Mouse (Mus musculus): Measurements from ENCODE around the gene Rgma. TPM values are rescaled to one million over a fixed set of nuclear protein-coding genes. Genes with fewer than 3 reads are reported as not detected.
A peak's percentile ranks its signal among the peaks of the same experiment; 100 is the strongest.

The Rgma gene
- polyA plus RNA-seq (2015; fragmentation: Nextera tagmentation; extraction: Ambion mirVana) = 40.0 and 41.1 TPM in 2 replicates

DNA sequence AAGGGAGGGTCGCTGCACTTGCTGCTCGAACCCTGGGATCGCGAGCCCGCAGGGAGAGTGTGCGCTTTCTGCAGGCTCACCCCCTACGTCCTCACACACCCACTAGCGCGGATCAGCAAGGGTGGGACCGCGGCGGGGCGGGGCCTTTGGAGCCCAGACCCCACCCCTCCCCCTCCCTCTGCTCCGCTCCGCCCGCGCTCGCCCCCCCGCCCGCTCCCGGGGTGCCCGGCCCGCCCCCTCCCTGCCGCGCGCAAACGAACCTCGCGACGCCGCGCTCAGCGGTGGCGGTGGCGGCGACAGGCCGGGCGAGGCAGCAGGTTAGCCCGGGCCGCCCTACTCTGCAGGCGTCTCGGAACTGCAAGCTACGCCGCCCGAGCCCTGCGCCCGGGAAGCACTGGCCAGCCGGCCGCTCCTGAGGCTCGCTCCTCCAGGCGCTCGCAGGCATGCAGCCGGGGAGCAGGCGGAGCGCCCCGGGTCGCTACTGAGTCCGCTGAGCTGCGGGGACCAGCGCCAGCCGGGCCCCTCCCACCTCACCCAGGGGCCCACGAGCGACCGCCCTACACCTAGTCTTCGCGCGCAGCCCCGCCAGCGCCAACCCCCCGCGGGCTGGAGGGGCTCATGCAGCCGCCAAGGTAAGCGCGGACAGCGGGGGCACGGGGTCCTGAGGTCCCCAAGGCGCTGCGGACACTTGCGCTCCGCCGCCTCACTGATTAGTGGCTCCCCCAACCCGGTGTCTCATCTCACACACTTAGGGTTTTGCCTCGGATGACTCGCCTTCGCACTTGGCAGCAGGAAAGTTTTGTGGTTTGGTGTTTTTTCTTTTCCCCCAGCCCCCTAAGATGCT, at the start of gene Rgma:
Gene Rgma, plus strand, starts transcription at position 253 of the 844 bp plus-strand sequence.
- under 1% methylated on average over 51 of the region's 85 CpGs for WGBS
- H3K27ac ChIP-seq = peak within 1 kb of the TSS; percentile 98
- H3K4me3 ChIP-seq = peak within 1 kb of the TSS; percentile 80
- H3K27me3 ChIP-seq = 0 out of 2 replicates have a peak, but pooled peaks cover 4% of the 10 kb centered on the region
- peak within 1 kb of the TSS; percentile 95 for H3K9ac ChIP-seq
- H3K4me1 ChIP-seq (replicated peaks) = peaks cover 75% of the 10 kb centered on the region
- ATAC-seq (ENCODE audit: low FRiP score) = peak; percentile 89
- H3K4me2 ChIP-seq = peak within 1 kb of the TSS; percentile 86
- no peaks in the 10 kb centered on the region for H3K9me3 ChIP-seq
- H3K36me3 ChIP-seq = no peaks in the 10 kb centered on the region

DNA sequence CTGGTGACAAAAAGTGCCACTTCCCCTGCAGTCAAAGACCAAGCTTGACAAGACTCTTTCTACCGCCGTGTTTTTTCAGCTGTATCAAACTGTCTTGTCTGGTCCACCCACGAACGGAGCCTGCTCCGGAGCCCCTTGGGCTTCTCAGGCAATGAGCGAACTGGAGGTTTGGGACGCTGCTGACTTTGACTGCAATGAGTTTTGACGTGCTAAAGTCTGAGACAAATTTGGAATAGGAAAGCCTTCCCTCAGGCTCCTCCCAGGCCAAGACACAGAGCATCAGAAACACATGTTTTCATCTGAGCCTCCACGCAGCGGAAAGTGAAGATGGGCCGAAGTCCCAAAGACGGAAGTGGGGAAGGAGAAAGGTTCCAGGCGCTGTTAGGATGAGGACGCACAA, 49.1 kb upstream of the Rgma start:
- H3K4me2 ChIP-seq = no peak overlapping the region
- H3K27me3 ChIP-seq = 0 out of 2 replicates have a peak, but pooled peaks cover 2% of the 10 kb centered on the region
- H3K4me1 ChIP-seq (replicated peaks) = peaks cover 12% of the 10 kb centered on the region
- H3K27ac ChIP-seq = no peak overlapping the region
- no peaks in the 10 kb centered on the region for H3K36me3 ChIP-seq
- H3K4me3 ChIP-seq = no peak overlapping the region
- no peaks in the 10 kb centered on the region for H3K9me3 ChIP-seq
- H3K9ac ChIP-seq = no peak overlapping the region
- 82% methylated on average over 14 of the region's 14 CpGs for WGBS
- no peak for ATAC-seq (ENCODE audit: low FRiP score)

DNA sequence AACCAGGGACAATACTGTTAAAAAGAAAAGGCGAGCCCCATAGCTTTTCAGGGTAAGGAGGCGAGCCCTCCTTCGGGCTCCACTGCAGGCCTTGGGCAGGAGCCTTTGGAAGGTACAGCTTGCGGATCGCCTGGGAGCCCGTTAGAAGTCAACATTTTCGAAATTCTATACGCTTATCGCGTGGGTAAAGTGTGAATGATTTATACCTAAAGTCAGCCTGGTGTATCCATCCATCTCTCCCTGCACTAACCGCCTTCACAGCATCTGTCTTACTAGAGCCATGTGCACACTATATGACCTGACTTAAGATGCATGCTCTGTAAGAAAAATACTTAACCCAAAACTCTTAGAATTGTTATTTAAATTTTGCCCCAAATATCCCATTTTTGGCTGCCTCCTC, 48.6 kb upstream of the Rgma start:
- H3K9ac ChIP-seq = no peak overlapping the region
- H3K27me3 ChIP-seq = 0 out of 2 replicates have a peak, but pooled peaks cover 2% of the 10 kb centered on the region
- H3K36me3 ChIP-seq = no peaks in the 10 kb centered on the region
- no peak for ATAC-seq (ENCODE audit: low FRiP score)
- H3K4me2 ChIP-seq = no peak overlapping the region
- peaks cover 15% of the 10 kb centered on the region for H3K4me1 ChIP-seq (replicated peaks)
- no peaks in the 10 kb centered on the region for H3K9me3 ChIP-seq
- no peak overlapping the region for H3K27ac ChIP-seq
- 83% methylated on average over 11 of the region's 11 CpGs for WGBS
- H3K4me3 ChIP-seq = no peak overlapping the region

DNA sequence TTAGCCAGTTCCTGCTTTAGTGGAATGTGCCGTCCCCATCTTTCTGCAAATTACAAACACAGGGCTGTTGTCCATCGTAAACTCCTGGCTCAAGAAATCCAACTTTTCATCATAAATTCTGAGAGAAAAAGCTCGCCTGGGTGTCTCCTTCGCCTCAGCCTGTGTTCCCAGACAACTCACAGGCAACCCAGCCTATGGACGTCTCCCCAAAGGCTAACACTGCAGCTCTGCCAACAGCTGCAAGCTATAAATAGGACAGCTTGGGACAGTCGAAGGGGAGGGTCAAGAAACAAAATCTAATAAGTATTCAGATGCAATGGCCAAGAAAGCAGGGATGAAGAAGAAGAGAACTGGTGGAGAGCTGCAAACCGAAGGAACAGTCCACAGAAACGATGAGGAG, 48.1 kb upstream of the Rgma start:
- no peak for ATAC-seq (ENCODE audit: low FRiP score)
- whole genome bisulfite sequencing = 75% methylated on average over 8 of the region's 8 CpGs
- H3K9ac ChIP-seq = no peak overlapping the region
- no peaks in the 10 kb centered on the region for H3K9me3 ChIP-seq
- no peak overlapping the region for H3K4me2 ChIP-seq
- H3K4me1 ChIP-seq (replicated peaks) = peaks cover 20% of the 10 kb centered on the region
- H3K36me3 ChIP-seq = no peaks in the 10 kb centered on the region
- no peak overlapping the region for H3K4me3 ChIP-seq
- H3K27ac ChIP-seq = no peak overlapping the region
- 0 out of 2 replicates have a peak, but pooled peaks cover 2% of the 10 kb centered on the region for H3K27me3 ChIP-seq

DNA sequence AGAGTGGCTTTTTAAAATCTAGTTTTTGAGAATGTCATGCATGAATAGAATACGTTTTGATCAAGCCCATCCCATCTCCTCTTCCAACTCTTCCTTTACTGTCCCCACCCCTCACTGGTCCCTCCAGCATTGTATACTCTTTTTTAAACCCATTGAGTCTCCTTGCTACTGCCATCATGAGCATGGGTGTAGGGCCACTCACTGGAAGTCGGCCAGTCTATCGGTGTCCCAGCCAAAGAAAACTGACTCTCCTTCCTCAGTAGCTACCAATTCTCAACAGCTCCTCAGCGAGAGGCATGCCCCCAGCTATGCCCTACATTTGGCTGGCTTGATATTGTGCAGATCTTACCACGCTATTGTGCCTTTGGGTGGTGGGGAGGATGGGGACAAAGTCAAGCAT, 47.7 kb upstream of the Rgma start:
- H3K4me1 ChIP-seq (replicated peaks) = peaks cover 20% of the 10 kb centered on the region
- no peak overlapping the region for H3K9ac ChIP-seq
- no peak overlapping the region for H3K4me2 ChIP-seq
- H3K4me3 ChIP-seq = no peak overlapping the region
- no peak overlapping the region for H3K27ac ChIP-seq
- ATAC-seq (ENCODE audit: low FRiP score) = no peak
- no peaks in the 10 kb centered on the region for H3K36me3 ChIP-seq
- H3K9me3 ChIP-seq = no peaks in the 10 kb centered on the region
- 0 out of 2 replicates have a peak, but pooled peaks cover 2% of the 10 kb centered on the region for H3K27me3 ChIP-seq
- WGBS = 92% methylated on average over 5 of the region's 5 CpGs

DNA sequence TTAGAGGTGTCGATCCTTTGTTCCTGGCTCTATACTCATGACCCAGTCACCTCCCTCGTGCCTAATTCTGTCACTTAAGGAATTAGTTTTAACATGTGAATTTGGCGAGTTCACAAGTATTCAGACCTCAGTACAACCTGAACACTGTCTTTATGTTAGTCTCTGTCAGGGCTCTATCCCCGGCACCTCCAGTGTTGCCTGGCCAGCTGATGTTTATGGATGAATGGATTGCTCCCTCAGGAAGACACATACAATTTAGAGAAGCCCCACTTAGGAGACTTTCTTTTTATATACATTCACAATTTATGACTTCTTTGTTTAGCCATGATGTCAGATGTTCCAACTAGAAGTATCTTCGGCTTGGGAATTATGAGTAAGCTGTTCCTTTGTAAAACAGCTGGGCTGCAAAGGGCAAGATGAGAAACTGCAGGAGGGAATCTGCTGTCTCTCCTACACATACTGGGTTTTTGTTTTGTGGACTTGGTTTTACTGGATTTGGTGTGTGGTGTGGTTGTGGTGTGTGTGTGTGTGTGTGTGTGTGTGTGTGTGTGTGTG, 46.6 kb upstream of the Rgma start:
- Histone ChIP-seq H3K9ac (no peak overlapping the region), H3K4me2 (no peak overlapping the region), H3K36me3 (no peaks in the 10 kb centered on the region), H3K9me3 (no peaks in the 10 kb centered on the region), H3K4me3 (no peak overlapping the region), H3K4me1 (replicated peaks) (peaks cover 25% of the 10 kb centered on the region), H3K27ac (no peak overlapping the region), H3K27me3 (0 out of 2 replicates have a peak, but pooled peaks cover 2% of the 10 kb centered on the region)
- WGBS = 46% methylated on average over 5 of the region's 5 CpGs
- ATAC-seq (ENCODE audit: low FRiP score) = no peak

DNA sequence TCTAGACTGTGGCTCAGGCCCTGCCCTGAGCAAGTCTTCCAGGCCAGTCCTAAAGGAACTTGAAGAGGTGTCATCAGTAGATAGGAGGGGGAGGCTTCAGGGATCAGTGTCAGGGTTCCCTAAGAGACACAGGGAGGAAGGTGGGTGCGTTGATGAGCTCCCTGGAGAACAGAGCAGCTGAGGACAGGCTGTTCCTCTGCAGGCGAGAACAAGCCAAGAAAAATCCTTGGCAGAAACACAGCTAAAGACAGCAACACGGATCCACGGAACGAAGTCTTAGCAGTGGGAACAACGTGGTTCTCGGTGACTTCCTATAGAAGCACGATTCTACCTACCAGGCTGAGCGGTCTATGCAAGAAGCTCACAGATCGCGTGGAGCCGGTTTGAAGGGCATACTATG, 44.6 kb upstream of the Rgma start:
- Histone ChIP-seq H3K27ac (no peak overlapping the region), H3K4me3 (no peak overlapping the region), H3K4me2 (no peak overlapping the region), H3K36me3 (no peaks in the 10 kb centered on the region), H3K27me3 (0 out of 2 replicates have a peak, but pooled peaks cover 2% of the 10 kb centered on the region), H3K9me3 (no peaks in the 10 kb centered on the region), H3K9ac (no peak overlapping the region), H3K4me1 (replicated peaks) (peaks cover 45% of the 10 kb centered on the region)
- 96% methylated on average over 12 of the region's 12 CpGs for WGBS
- no peak for ATAC-seq (ENCODE audit: low FRiP score)

DNA sequence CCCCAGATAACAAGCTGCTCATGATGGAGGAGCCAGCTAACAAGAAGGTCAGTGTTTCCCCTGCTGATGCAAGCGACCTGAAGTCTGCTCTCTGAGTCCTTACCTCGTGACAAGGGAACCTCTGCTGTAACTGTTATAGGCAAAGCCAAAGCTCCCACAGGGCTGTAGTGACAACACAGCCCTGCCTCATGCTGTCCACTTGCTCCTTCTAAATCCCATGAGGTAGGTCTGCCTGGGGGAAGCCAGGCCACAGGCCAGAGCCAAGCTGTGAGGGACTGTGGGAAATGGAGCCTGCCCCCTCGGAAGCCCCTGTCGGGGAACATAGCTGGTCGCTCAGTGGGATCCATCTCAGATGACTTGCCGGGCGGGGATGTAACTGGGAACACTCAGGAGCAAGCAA, 43.7 kb upstream of the Rgma start:
- Histone ChIP-seq H3K4me2 (no peak overlapping the region), H3K4me3 (no peak overlapping the region), H3K27ac (no peak overlapping the region), H3K9ac (0 out of 2 replicates have a peak overlapping the region, but pooled peaks have one; percentile 20), H3K4me1 (replicated peaks) (peaks cover 54% of the 10 kb centered on the region), H3K36me3 (no peaks in the 10 kb centered on the region), H3K9me3 (no peaks in the 10 kb centered on the region), H3K27me3 (0 out of 2 replicates have a peak, but pooled peaks cover 2% of the 10 kb centered on the region)
- ATAC-seq (ENCODE audit: low FRiP score) = no peak
- WGBS = 54% methylated on average over 7 of the region's 7 CpGs

DNA sequence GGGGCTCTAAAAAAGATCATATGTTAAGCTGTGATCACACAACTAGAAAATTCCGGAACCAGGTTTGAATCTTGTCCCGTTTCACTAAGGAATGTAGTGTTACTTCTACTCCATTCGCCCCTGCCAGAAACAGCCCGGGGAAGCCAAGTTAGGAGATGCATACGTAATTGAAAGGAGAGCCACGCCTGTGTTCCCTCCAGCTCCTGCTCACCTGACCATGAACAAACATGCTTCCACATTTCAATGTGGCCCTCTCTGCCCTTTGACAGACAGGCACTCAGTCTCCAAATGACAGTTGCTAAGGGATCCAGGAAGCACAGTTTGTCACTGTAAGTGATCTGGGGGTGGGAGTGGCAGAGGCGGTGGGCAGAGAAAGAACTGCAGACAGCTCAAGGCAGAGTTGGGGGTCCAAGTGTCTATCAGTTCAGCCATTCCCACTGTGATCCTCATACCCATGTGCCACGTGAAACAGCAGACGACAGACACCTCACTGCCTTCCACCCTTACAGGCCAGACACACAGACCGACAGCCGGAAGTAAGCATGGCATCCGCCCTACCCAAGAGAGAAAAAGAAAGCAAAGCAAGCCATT, 41.8 kb upstream of the Rgma start:
- no peaks in the 10 kb centered on the region for H3K9me3 ChIP-seq
- H3K36me3 ChIP-seq = no peaks in the 10 kb centered on the region
- peak overlapping the region; percentile 48 for H3K27ac ChIP-seq
- peaks cover 55% of the 10 kb centered on the region for H3K4me1 ChIP-seq (replicated peaks)
- WGBS = 50% methylated on average over 12 of the region's 12 CpGs
- 0 out of 2 replicates have a peak, but pooled peaks have one; percentile 21 for ATAC-seq (ENCODE audit: low FRiP score)
- 0 out of 2 replicates have a peak, but pooled peaks cover 2% of the 10 kb centered on the region for H3K27me3 ChIP-seq
- no peak overlapping the region for H3K4me3 ChIP-seq
- H3K9ac ChIP-seq = peak overlapping the region; percentile 15; the same call in 1 of the 2 replicates
- no peak overlapping the region for H3K4me2 ChIP-seq

DNA sequence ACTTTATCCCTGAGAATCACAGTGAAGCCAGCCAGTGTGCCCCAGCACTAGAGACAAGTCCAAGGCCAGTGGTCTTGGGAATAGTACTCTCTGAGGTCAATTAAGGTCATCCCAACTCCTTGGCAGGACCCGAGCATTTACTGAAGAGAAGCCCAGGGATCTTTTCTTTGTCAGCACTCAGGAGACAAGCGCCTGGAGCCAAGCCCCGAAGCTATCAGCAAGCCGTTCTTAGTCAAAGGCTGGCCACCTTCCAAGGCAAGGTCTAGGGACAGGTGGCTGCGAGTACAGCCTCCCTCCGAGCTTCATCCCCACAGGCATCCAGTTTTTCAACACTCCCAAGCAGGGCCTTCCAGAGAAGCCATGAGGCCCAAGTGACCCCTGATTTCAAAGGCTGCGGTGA, 40.4 kb upstream of the Rgma start:
- H3K27me3 ChIP-seq = 0 out of 2 replicates have a peak, but pooled peaks cover under 1% of the 10 kb centered on the region
- H3K4me3 ChIP-seq = no peak overlapping the region
- H3K4me1 ChIP-seq (replicated peaks) = peaks cover 51% of the 10 kb centered on the region
- H3K9me3 ChIP-seq = no peaks in the 10 kb centered on the region
- peak overlapping the region; percentile 69 for H3K27ac ChIP-seq
- WGBS = 50% methylated on average over 7 of the region's 7 CpGs
- H3K36me3 ChIP-seq = no peaks in the 10 kb centered on the region
- ATAC-seq (ENCODE audit: low FRiP score) = no peak
- H3K4me2 ChIP-seq = no peak overlapping the region
- H3K9ac ChIP-seq = no peak overlapping the region

DNA sequence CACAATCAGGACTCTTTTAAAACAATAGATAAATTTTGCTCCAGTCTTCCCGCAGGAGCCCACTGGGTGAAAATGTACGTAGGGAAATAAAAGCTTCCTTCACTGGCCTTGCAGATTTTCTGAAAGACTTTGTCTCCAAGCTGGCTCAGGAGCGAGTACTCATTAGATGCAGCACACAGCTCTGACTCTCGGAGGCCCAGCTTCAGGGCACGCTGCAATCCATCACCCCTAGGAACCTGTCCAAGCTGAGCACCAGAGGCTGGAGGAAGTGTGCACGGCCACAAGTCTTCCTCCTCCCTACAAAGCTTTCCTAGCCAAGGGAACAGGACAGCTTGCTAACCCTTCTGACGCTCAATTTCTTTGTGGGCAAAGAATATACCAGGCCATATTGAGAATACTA, 38.9 kb upstream of the Rgma start:
- no peak overlapping the region for H3K4me3 ChIP-seq
- H3K27ac ChIP-seq = peak overlapping the region; percentile 69
- H3K27me3 ChIP-seq = no peaks in the 10 kb centered on the region
- H3K9ac ChIP-seq = no peak overlapping the region
- ATAC-seq (ENCODE audit: low FRiP score) = 0 out of 2 replicates have a peak, but pooled peaks have one; percentile 47
- 33% methylated on average over 7 of the region's 7 CpGs for WGBS
- H3K36me3 ChIP-seq = no peaks in the 10 kb centered on the region
- H3K9me3 ChIP-seq = no peaks in the 10 kb centered on the region
- peaks cover 51% of the 10 kb centered on the region for H3K4me1 ChIP-seq (replicated peaks)
- H3K4me2 ChIP-seq = no peak overlapping the region

DNA sequence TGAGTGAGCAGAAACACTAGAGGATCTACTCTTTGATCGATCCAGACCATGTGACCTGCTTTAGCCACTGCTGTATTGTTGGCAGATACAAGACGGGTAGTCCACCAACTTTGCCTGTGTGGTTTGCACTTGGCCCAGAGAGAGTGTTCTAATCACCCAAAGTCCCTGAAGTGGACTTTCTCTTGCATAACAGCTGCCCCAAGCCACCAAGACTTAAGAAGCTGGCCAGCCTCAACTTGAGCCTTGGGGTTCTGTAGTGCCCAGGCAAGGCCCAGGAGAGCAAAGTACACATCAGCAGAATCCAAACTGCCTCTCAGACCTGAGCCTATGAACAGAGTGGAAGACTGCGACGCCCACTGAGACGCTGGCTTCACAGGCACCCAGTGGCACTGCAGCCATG, 37.0 kb upstream of the Rgma start:
- ATAC-seq (ENCODE audit: low FRiP score) = no peak
- no peaks in the 10 kb centered on the region for H3K36me3 ChIP-seq
- WGBS = 93% methylated on average over 5 of the region's 5 CpGs
- H3K9me3 ChIP-seq = no peaks in the 10 kb centered on the region
- H3K9ac ChIP-seq = no peak overlapping the region
- H3K4me3 ChIP-seq = no peak overlapping the region
- no peak overlapping the region for H3K27ac ChIP-seq
- H3K4me1 ChIP-seq (replicated peaks) = peaks cover 41% of the 10 kb centered on the region
- no peak overlapping the region for H3K4me2 ChIP-seq
- no peaks in the 10 kb centered on the region for H3K27me3 ChIP-seq
